ENCODE assay signal across 8 mouse cellular contexts in the genomic region with DNA sequence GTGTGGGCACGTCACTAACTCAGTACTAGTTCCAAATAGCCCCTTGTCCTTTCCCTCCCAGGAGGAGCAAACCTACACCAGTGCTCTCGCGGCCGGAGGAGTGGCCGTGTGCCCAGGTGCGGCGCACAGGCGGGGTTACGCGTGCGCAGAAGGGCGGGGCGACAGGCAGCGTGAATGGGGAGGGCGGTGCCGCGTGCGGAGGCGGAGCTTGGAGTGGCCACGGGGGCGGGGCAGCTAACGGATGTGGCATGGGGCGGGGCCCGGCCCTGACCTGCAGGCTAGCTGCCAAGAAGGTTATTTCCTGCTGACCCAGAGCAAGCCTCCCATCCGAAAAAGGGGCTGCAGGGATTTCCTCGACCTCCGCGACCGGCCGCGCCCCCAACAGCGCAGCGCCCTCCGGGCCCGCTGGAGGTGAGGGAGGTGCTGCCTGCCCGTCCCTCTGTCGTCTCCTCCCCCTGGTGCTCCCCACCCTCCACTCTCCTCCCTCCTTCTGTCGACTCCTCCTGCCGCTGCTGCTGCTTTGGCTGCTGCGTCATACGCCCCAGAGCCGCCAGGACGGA. TPM values are rescaled to one million over a fixed set of nuclear protein-coding genes. Genes with fewer than 3 reads are reported as not detected.
DNase-seq lines count a peak whose midpoint lies in the region; ATAC-seq lines count a peak whose summit lies in the region.

A gene (plus strand): TSS at position 214 of the 560 bp plus-strand sequence.

- H3K27ac ChIP-seq in embryonic facial prominence, embryonic 10.5 days (replicated peaks), result peak within 1 kb of the TSS; percentile 89
- H3K27ac ChIP-seq in intestine, embryonic 16.5 days (ENCODE audit: low read length), result peak within 1 kb of the TSS; percentile 80

- peak within 1 kb of the TSS; percentile 77 for H3K9ac ChIP-seq in intestine, embryonic 16.5 days (ENCODE audit: low read depth, low read length)

- peaks cover 79% of the 10 kb centered on the region for H3K36me3 ChIP-seq in embryonic facial prominence, embryonic 10.5 days (replicated peaks)
- peaks cover 15% of the 10 kb centered on the region; the same call in 1 of the 2 replicates for H3K36me3 ChIP-seq in intestine, embryonic 16.5 days (ENCODE audit: control insufficient read depth, insufficient read depth, low read length)

- H3K9me3 ChIP-seq in embryonic facial prominence, embryonic 10.5 days, result no peaks in the 10 kb centered on the region
- no peaks in the 10 kb centered on the region for H3K9me3 ChIP-seq in intestine, embryonic 16.5 days (ENCODE audit: control insufficient read depth, low read length)

- no peaks in the 10 kb centered on the region for H3K27me3 ChIP-seq in embryonic facial prominence, embryonic 10.5 days (replicated peaks; ENCODE audit: low read depth, poor library complexity, severe bottlenecking)
- H3K27me3 ChIP-seq in intestine, embryonic 16.5 days (replicated peaks; ENCODE audit: control insufficient read depth, insufficient read depth, low read length), result no peaks in the 10 kb centered on the region

- peak within 1 kb of the TSS; percentile 87 for H3K4me2 ChIP-seq in intestine, embryonic 16.5 days (ENCODE audit: low read depth, low read length)

- under 1% methylated on average over 43 of the region's 43 CpGs for WGBS in embryonic facial prominence, embryonic 10.5 days
- WGBS in intestine, embryonic 16.5 days, result under 1% methylated on average over 43 of the region's 43 CpGs

- ATAC-seq in intestine, embryonic 16.5 days, result peak; percentile 92

- peaks cover 36% of the 10 kb centered on the region for H3K4me1 ChIP-seq in embryonic facial prominence, embryonic 10.5 days
- H3K4me1 ChIP-seq in intestine, embryonic 16.5 days (ENCODE audit: control insufficient read depth, insufficient read depth, low read length), result peaks cover 19% of the 10 kb centered on the region

- H3K4me3 ChIP-seq in embryonic facial prominence, embryonic 10.5 days, result peak within 1 kb of the TSS; percentile 81
- H3K4me3 ChIP-seq in intestine, embryonic 16.5 days (ENCODE audit: low read length), result peak within 1 kb of the TSS; percentile 76

- intact Hi-C loops in left cerebral cortex, postnatal 25 days (cut with DNase I), result loop anchor here (1.0 kb wide), 1 partner anchor 95 kb away; no protein-coding TSS in a partner anchor

- DNase-seq in adrenal gland, postnatal 14 days, result peak; percentile 99
- peak; percentile 97 for DNase-seq in embryonic facial prominence, embryonic 10.5 days (ENCODE audit: low spot score)
- DNase-seq in gonadal fat pad, adult 2 months (ENCODE audit: low read depth), result no peak
- peak; percentile 96 for DNase-seq in left cerebral cortex, postnatal 25 days (ENCODE audit: low spot score in 2 of 2)
- DNase-seq in mesoderm, embryonic 11.5 days (ENCODE audit: low read depth, low spot score), result peak; percentile 90
- DNase-seq in right cerebral cortex, postnatal 25 days, result peak; percentile 95
- peak; percentile 97 to 98 for DNase-seq in urinary bladder, postnatal 36 days (ENCODE audit: low spot score in 2 of 2)

RNA-seq across cellular contexts. Expression of the gene that starts here (rescaled TPM):
- 19.9 and 25.3 TPM in 2 replicates for total RNA-seq in adrenal gland, postnatal 14 days (2021)
- polyA plus RNA-seq in embryonic facial prominence, embryonic 10.5 days (2016; fragmentation: Nextera tagmentation; extraction: Ambion mirVana), result 3.8 and 4.7 TPM in 2 replicates
- 44.1 and 46.2 TPM in 2 replicates for polyA plus RNA-seq in gonadal fat pad, adult 2 months (2012; rRNA removed)
- polyA plus RNA-seq in intestine, embryonic 16.5 days (2015; fragmentation: Nextera tagmentation; extraction: Ambion mirVana), result 6.8 and 8.0 TPM in 2 replicates
- total RNA-seq in left cerebral cortex, postnatal 25 days (2021), result 10 to 100 TPM; 24.8 to 25.0 TPM
